Mouse (Mus musculus): ENCODE data around the gene Zfx. TPM values are rescaled to one million over a fixed set of nuclear protein-coding genes. Genes with fewer than 3 reads are reported as not detected.
A peak's percentile ranks its signal among the peaks of the same experiment; 100 is the strongest.

Zfx gene
- polyA plus RNA-seq, 1 experiment: 23.3 TPM

DNA sequence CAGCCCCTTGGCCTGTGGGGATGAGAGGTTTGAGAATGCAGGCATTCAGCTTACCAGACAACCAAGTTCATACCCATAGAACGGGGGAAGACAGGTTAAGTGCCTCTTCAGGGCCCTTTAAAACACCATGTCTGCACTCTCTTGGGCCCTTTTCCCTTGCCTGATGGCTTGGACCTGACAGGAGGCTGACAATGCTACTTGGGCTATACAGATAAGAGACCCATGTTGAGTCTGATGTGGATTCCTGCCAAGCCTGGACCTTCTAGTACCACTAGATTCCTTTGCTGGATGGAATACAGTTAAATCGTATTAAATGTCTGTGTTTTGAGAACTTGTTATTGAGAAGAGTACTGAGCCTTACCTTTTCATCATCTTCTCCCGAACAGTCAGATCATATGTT, 8.7 kb upstream of the Zfx start:
- Histone ChIP-seq H3K27ac (ENCODE audit: insufficient read depth, low read depth, low read length) (no peak overlapping the region), H3K4me3 (ENCODE audit: insufficient read depth, low read length) (no peak overlapping the region), H3K4me1 (ENCODE audit: control insufficient read depth, insufficient read depth, low read length) (peaks cover 20% of the 10 kb centered on the region)
- no peak for TF ChIP-seq POLR2A (IDR thresholded peaks at IDR 0.05; ENCODE audit: borderline replicate concordance, low read depth, low read length)
- TF ChIP-seq CTCF (IDR thresholded peaks at IDR 0.05; ENCODE audit: low read depth, low read length): no peak

GRCm38 (mm10) chrX:94129712-94130111, 6.2 kb upstream of the Zfx start:
- H3K27ac ChIP-seq (ENCODE audit: insufficient read depth, low read depth, low read length): peak overlapping the region; percentile 58
- H3K4me3 ChIP-seq (ENCODE audit: insufficient read depth, low read length): no peak overlapping the region
- H3K4me1 ChIP-seq (ENCODE audit: control insufficient read depth, insufficient read depth, low read length): peaks cover 35% of the 10 kb centered on the region
- TF ChIP-seq POLR2A (IDR thresholded peaks at IDR 0.05; ENCODE audit: borderline replicate concordance, low read depth, low read length) (no peak), CTCF (IDR thresholded peaks at IDR 0.05; ENCODE audit: low read depth, low read length) (no peak)

- Histone ChIP-seq H3K4me1 (ENCODE audit: control insufficient read depth, insufficient read depth, low read length) (peaks cover 27% of the 10 kb centered on the region), H3K27ac (ENCODE audit: insufficient read depth, low read depth, low read length) (peak overlapping the region; percentile 72), H3K4me3 (ENCODE audit: insufficient read depth, low read length) (no peak overlapping the region)
- TF ChIP-seq CTCF (IDR thresholded peaks at IDR 0.05; ENCODE audit: low read depth, low read length) (no peak), POLR2A (IDR thresholded peaks at IDR 0.05; ENCODE audit: borderline replicate concordance, low read depth, low read length) (no peak)
Measured at GRCm38 (mm10) chrX:94125950-94126349, 2.4 kb upstream of the Zfx start.

DNA sequence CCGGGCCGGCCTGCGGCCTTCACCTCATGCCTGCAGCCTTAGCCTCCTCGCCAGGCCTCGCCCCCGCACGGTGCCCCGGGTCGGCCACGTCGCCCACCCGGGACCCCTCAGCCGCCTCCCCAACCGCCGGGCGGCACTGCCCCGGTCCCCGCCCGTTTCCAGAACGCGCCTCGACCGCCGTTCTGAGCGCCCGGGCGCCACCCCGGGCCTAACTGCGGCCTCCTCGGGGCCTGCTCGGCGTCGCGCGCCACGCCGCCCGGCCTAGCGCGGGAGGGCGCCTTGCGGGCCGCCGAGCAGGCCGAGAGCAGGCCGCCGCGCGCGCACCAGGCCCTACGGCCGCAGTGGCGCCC, 818 bp downstream of the Zfx start:
- H3K4me3 ChIP-seq (ENCODE audit: insufficient read depth, low read length): peak overlapping the region; percentile 79
- H3K27ac ChIP-seq (ENCODE audit: insufficient read depth, low read depth, low read length): peak overlapping the region; percentile 97
- H3K4me1 ChIP-seq (ENCODE audit: control insufficient read depth, insufficient read depth, low read length): peaks cover 29% of the 10 kb centered on the region
- TF ChIP-seq CTCF (IDR thresholded peaks at IDR 0.05; ENCODE audit: low read depth, low read length): no peak
- no peak for TF ChIP-seq POLR2A (IDR thresholded peaks at IDR 0.05; ENCODE audit: borderline replicate concordance, low read depth, low read length)

- H3K27ac ChIP-seq (ENCODE audit: insufficient read depth, low read depth, low read length): peak overlapping the region; percentile 97
- TF ChIP-seq POLR2A (IDR thresholded peaks at IDR 0.05; ENCODE audit: borderline replicate concordance, low read depth, low read length): no peak
- no peak for TF ChIP-seq CTCF (IDR thresholded peaks at IDR 0.05; ENCODE audit: low read depth, low read length)
- peak overlapping the region; percentile 79 for H3K4me3 ChIP-seq (ENCODE audit: insufficient read depth, low read length)
- H3K4me1 ChIP-seq (ENCODE audit: control insufficient read depth, insufficient read depth, low read length): peaks cover 25% of the 10 kb centered on the region
Measured at GRCm38 (mm10) chrX:94121866-94122708, 1.4 kb downstream of the Zfx start.

DNA sequence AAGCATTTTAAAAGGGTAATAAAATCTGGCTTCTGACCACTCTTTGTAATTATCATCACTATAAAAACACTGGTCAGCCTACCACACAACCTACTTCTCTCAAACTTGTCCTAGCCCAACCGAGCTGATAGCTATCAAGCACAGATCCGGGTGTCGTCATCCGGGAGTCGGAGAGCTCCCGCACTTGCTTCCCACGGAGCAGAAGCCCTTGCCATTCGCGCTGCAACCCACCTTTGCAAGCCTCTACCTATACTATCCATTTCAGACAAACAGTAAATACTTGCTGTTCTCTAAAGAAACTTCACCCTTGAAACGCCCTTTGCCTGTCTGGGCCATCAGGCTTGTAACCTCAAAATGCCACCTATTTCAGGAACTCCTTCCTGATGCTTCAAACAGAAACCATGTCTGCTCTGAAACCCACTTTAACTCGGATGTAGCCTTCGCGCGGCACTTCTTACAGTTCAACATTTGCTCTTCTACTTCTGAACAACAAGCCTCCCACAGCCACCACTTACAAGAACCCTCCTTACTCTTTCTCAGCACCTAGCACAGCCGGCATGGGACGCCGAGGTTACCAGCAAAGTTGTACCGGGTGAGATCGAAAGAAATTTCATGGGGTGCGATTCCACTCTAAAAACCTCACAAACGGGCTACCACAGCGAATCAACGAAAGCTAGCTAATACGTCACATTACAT, 2.2 kb downstream of the Zfx start:
- TF ChIP-seq CTCF (IDR thresholded peaks at IDR 0.05; ENCODE audit: low read depth, low read length): no peak
- TF ChIP-seq POLR2A (IDR thresholded peaks at IDR 0.05; ENCODE audit: borderline replicate concordance, low read depth, low read length): no peak
- Histone ChIP-seq H3K4me3 (ENCODE audit: insufficient read depth, low read length) (peak overlapping the region; percentile 79), H3K27ac (ENCODE audit: insufficient read depth, low read depth, low read length) (peak overlapping the region; percentile 97), H3K4me1 (ENCODE audit: control insufficient read depth, insufficient read depth, low read length) (peaks cover 22% of the 10 kb centered on the region)

DNA sequence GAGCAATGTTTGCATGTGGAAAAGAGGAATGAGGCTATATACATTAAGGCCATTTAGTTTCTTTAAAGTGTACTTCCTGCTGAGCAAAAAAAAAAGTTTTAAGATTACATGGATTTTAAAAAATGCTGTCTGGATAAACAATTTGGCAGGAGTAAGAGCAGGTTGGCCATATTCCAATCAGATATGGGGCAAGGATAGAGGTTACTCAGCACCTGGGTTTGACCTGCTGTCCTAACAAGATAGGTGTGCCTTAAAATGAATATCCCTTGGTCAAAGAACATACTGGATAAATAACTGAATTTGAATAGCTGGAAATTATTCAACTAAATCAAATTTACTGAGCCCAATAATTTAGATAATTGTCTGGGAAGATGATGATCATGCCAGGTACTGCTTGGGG, 5.2 kb downstream of the Zfx start:
- Histone ChIP-seq H3K27ac (ENCODE audit: insufficient read depth, low read depth, low read length) (no peak overlapping the region), H3K4me1 (ENCODE audit: control insufficient read depth, insufficient read depth, low read length) (peaks cover 12% of the 10 kb centered on the region), H3K4me3 (ENCODE audit: insufficient read depth, low read length) (no peak overlapping the region)
- TF ChIP-seq CTCF (IDR thresholded peaks at IDR 0.05; ENCODE audit: low read depth, low read length) (no peak), POLR2A (IDR thresholded peaks at IDR 0.05; ENCODE audit: borderline replicate concordance, low read depth, low read length) (no peak)

DNA sequence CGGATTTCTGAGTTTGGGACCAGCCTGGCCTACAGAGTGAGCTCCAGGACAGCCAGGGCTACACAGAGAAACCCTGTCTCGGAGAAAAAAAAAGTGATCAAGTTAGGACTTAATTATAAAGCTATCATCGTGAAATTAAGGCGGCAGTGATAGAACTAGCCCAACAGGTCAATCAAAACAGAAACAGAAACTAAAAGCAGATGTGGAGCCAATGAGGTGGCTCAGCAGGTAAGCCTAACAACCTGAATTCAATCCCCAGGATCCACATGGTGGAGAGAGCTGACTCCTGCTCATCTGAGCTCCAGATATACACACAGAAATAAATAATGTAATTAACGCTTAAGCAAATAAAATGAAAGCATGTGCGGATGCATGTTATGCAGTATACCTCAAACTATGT, 7.6 kb downstream of the Zfx start:
- Histone ChIP-seq H3K27ac (ENCODE audit: insufficient read depth, low read depth, low read length) (no peak overlapping the region), H3K4me3 (ENCODE audit: insufficient read depth, low read length) (no peak overlapping the region), H3K4me1 (ENCODE audit: control insufficient read depth, insufficient read depth, low read length) (peaks cover 12% of the 10 kb centered on the region)
- TF ChIP-seq CTCF (IDR thresholded peaks at IDR 0.05; ENCODE audit: low read depth, low read length) (no peak), POLR2A (IDR thresholded peaks at IDR 0.05; ENCODE audit: borderline replicate concordance, low read depth, low read length) (no peak)

DNA sequence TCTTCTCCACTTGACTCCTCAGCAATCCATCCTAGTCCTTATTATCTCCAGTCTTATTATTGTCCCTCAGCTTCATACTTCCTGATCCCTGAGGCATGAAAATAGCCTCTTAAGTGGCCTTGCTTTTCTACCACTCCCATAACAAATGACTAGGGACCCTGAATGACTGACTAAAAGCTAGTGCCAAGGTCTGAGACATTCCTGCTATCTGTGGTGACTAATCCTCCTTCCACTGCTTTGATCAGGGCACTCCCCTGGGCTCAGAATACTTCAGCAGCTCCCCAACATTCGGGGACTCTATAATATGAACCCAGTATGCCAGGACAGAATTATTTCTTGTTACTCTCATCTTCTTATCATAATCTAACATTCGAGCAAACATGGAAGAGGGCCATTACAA, 17.5 kb downstream of the Zfx start:
- Histone ChIP-seq H3K4me1 (ENCODE audit: control insufficient read depth, insufficient read depth, low read length) (peaks cover 5% of the 10 kb centered on the region), H3K27ac (ENCODE audit: insufficient read depth, low read depth, low read length) (no peak overlapping the region), H3K4me3 (ENCODE audit: insufficient read depth, low read length) (no peak overlapping the region)
- TF ChIP-seq CTCF (IDR thresholded peaks at IDR 0.05; ENCODE audit: low read depth, low read length) (no peak), POLR2A (IDR thresholded peaks at IDR 0.05; ENCODE audit: borderline replicate concordance, low read depth, low read length) (no peak)

DNA sequence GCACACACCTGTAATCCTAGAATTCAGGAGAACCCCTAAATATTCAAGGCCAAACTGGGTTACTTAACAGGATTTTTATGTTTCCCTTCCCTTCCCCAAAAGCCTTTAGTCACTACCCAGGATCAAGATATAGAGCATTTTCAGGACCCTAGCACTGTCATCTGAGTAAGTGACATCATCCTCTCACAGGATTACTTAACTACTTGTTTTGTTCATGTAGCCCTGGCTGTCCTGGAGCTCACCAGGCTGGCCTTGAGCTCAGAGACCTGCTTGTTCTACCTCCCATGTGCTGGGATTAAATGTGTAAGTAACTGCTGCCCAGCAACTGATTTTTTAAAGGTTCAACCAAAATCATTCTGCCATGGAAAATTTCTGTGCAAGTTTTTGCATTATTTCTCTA, 20.6 kb downstream of the Zfx start:
- no peak for TF ChIP-seq POLR2A (IDR thresholded peaks at IDR 0.05; ENCODE audit: borderline replicate concordance, low read depth, low read length)
- no peak for TF ChIP-seq CTCF (IDR thresholded peaks at IDR 0.05; ENCODE audit: low read depth, low read length)
- Histone ChIP-seq H3K27ac (ENCODE audit: insufficient read depth, low read depth, low read length) (no peak overlapping the region), H3K4me3 (ENCODE audit: insufficient read depth, low read length) (no peak overlapping the region), H3K4me1 (ENCODE audit: control insufficient read depth, insufficient read depth, low read length) (peaks cover 8% of the 10 kb centered on the region)

Data from bone marrow macrophage, adult 2 months (primary cell).